Mouse (Mus musculus): Measurements from ENCODE around the gene Pygm. TPM values are rescaled to one million over a fixed set of nuclear protein-coding genes. Genes with fewer than 3 reads are reported as not detected.

Pygm gene
- total RNA-seq, 2 experiments from 2014 or later = 28.4 to 32.7 TPM

GRCm38 (mm10) chr19:6342276-6342933, 41.8 kb upstream of the Pygm start:
- Histone ChIP-seq H3K4me3 (peak overlapping the region; percentile 81), H3K27ac (peak overlapping the region; percentile 28; the same call in 1 of the 2 replicates)
- intact Hi-C loops (cut with DNase I) = no loop called here
- DNase-seq (ENCODE audit: extremely low spot score in 1 of 2, low spot score in 2 of 2) = no peak
- no peak for TF ChIP-seq CTCF (IDR thresholded peaks at IDR 0.05)

GRCm38 (mm10) chr19:6343066-6343925, 40.9 kb upstream of the Pygm start:
- no peak; the same call in 1 of the 2 replicates for TF ChIP-seq CTCF (IDR thresholded peaks at IDR 0.05)
- intact Hi-C loops (cut with DNase I) = no loop called here
- no peak overlapping the region for H3K27ac ChIP-seq
- no peak overlapping the region for H3K4me3 ChIP-seq
- no peak for DNase-seq (ENCODE audit: extremely low spot score in 1 of 2, low spot score in 2 of 2)

DNA sequence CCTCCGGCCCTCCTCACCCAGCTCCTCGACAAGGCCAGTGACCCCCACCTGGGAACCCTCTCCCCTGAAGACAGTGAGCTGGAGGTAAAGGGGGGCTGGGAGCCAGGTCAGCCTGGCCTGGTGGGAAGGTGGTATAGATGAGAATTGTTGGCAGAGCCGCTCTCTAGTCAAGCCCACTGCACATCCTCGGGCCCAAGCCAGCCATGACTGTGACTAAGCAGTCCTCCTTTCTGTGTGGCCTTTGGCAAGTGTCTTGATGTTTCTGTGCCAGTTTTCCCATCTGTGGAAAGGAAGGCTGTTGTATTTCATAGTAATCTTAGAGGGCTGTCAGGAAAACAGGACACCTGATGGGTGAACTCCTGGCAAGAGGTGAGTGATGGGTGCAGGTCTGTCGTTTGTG, 40.2 kb upstream of the Pygm start:
- Histone ChIP-seq H3K4me3 (no peak overlapping the region), H3K27ac (no peak overlapping the region)
- no peak for TF ChIP-seq CTCF (IDR thresholded peaks at IDR 0.05)
- intact Hi-C loops (cut with DNase I) = no loop called here
- DNase-seq (ENCODE audit: extremely low spot score in 1 of 2, low spot score in 2 of 2) = no peak

DNA sequence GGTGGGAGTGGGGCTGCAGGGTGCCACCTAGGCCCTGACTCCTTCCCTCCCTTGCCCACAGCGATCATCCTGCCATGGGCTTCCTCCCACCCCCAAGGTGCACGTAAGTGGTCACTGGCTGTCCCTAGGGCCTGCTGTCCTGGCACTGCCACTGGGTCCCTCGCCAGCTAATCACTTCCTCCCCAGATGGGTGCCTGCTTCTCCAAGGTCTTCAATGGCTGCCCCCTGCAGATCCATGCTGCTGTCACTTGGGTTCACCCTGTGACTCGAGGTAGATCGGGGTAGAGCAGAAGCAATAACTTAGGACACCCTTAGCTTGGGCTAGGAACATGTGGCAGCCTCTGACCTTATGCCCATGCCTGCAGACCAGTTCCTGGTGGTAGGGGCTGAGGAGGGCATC, 38.2 kb upstream of the Pygm start:
- intact Hi-C loops (cut with DNase I) = no loop called here
- Histone ChIP-seq H3K27ac (no peak overlapping the region), H3K4me3 (no peak overlapping the region)
- no peak for DNase-seq (ENCODE audit: extremely low spot score in 1 of 2, low spot score in 2 of 2)
- no peak for TF ChIP-seq CTCF (IDR thresholded peaks at IDR 0.05)

- TF ChIP-seq CTCF (IDR thresholded peaks at IDR 0.05) = no peak
Measured at GRCm38 (mm10) chr19:6346661-6347060, 37.5 kb upstream of the Pygm start.

GRCm38 (mm10) chr19:6347615-6348014, 36.6 kb upstream of the Pygm start:
- H3K4me3 ChIP-seq = no peak overlapping the region
- no peak for DNase-seq (ENCODE audit: extremely low spot score in 1 of 2, low spot score in 2 of 2)
- H3K27ac ChIP-seq = no peak overlapping the region
- intact Hi-C loops (cut with DNase I) = no loop called here
- TF ChIP-seq CTCF (IDR thresholded peaks at IDR 0.05) = no peak

More at GRCm38 (mm10) chr19:6346661-6347060, 37.5 kb upstream of the Pygm start:
- Histone ChIP-seq H3K27ac (no peak overlapping the region), H3K4me3 (no peak overlapping the region)
- no peak for DNase-seq (ENCODE audit: extremely low spot score in 1 of 2, low spot score in 2 of 2)
- intact Hi-C loops (cut with DNase I) = no loop called here

DNA sequence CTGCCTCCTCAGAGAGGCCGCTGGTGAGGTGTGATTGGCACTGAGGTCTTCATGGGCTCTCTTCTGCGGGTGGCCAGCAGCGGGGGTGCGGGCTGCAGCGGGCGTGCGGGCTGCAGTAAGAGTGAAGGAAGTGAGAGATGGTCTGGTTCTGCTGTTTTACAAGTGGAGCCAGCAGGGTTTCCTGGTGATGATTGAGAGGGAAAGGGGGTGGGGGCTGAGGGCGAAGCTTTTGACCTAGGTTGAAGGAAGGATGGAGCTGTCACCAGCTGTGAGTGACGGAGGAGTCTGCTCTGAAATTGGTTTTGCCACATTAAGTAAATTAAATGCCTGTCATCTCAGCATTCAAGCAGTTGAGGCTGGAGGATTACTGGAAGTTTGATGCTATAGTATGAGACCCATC, 35.5 kb upstream of the Pygm start:
- Histone ChIP-seq H3K27ac (no peak overlapping the region), H3K4me3 (no peak overlapping the region)
- no peak for DNase-seq (ENCODE audit: extremely low spot score in 1 of 2, low spot score in 2 of 2)
- intact Hi-C loops (cut with DNase I) = no loop called here
- no peak for TF ChIP-seq CTCF (IDR thresholded peaks at IDR 0.05)

DNA sequence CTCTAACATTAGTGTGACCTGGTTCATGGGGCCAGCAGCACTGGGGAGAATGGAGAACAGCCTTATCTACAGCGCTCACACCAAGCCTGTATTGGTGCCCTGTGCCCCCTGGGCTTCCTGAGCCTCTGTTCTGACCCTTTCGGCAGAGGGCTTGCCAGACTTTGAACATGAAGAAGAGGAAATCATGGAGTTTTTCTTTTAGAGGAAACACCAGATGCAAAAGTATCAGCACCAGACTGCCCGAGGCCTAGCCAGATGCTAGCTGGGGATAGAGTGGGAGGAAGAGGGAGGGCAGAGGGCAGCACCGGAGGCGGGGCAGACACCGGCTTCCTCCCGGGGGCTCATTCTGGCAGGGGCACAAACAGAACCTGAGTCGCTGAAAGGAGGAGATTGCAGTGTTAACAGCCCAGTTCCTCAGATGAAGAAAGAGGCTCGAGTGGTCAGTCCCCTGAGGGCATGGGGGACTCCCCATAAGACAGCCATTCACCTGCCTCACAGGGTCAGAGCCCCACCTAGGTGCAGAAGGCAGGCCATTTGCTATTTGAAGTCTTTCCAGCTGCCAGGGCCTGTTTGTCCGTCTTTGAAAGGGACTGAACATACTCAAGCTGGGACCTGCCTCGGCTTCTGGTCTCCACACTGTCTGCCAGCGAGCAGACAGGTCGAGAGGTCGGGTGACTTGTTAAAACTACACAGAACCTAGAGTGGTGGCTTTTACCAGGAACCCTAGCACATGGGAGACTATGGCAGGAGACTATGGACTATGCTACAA, 34.8 kb upstream of the Pygm start:
- H3K4me3 ChIP-seq = no peak overlapping the region
- no peak for DNase-seq (ENCODE audit: extremely low spot score in 1 of 2, low spot score in 2 of 2)
- intact Hi-C loops (cut with DNase I) = no loop called here
- H3K27ac ChIP-seq = no peak overlapping the region
- no peak for TF ChIP-seq CTCF (IDR thresholded peaks at IDR 0.05)

GRCm38 (mm10) chr19:6351431-6352106, 32.6 kb upstream of the Pygm start:
- intact Hi-C loops (cut with DNase I) = no loop called here
- H3K27ac ChIP-seq = no peak overlapping the region; the same call in 1 of the 2 replicates
- no peak overlapping the region for H3K4me3 ChIP-seq
- no peak for TF ChIP-seq CTCF (IDR thresholded peaks at IDR 0.05)
- no peak for DNase-seq (ENCODE audit: extremely low spot score in 1 of 2, low spot score in 2 of 2)

DNA sequence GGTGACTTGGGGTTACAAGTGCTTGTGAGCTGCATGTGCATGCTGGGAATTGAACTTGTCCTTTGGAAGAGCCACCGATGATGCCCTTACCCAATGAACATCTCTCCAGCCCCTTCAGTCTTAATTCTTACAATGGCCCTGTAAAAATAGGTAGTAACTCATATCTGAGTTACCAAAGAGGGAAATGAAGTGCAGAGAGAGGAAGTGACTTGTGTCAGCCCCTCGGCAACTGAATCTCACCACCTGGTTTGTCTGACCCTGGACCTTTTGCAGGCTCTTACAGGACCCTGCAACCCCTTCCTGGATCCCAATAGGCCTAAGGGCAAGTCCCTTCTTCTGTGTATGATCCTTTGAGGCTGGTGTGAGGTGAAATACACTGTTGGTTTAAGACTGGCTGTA, 32.1 kb upstream of the Pygm start:
- Histone ChIP-seq H3K4me3 (no peak overlapping the region), H3K27ac (no peak overlapping the region)
- no peak for TF ChIP-seq CTCF (IDR thresholded peaks at IDR 0.05)
- intact Hi-C loops (cut with DNase I) = no loop called here
- no peak for DNase-seq (ENCODE audit: extremely low spot score in 1 of 2, low spot score in 2 of 2)

- intact Hi-C loops (cut with DNase I) = no loop called here
- TF ChIP-seq CTCF (IDR thresholded peaks at IDR 0.05) = no peak
- Histone ChIP-seq H3K4me3 (no peak overlapping the region), H3K27ac (no peak overlapping the region)
- DNase-seq (ENCODE audit: extremely low spot score in 1 of 2, low spot score in 2 of 2) = no peak
Measured at GRCm38 (mm10) chr19:6354030-6354429, 30.2 kb upstream of the Pygm start.
